Mouse (Mus musculus): ENCODE measurements at regions not wholly inside any gene's neighbourhood (a gene's known extent, or its start where the extent isn't known, plus 50 kb on each side); places are given as distances from the start of the nearest gene placed in this dataset.

DNA sequence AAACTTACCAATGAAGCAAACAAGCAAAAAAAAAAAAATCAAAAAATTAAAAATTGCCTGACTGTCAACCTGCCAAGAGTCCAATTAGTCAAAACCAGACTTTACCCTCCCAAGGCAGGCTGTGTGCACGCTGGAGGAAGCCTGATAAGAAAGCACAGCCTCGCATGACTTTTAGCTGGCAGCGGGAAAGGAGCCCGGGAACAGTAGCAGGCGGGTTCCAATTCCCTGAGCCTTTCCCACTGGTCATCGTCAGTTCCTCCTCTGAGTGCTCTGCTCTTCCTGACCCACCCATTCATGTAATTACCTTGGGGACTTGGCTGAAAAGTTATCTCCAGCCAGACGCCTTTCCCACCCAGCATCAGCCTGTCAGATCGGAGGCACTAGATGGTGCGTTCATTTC lies 214.5 kb downstream of the 1500009L16Rik start:
- TF ChIP-seq CTCF (IDR thresholded peaks at IDR 0.05; ENCODE audit: control insufficient read depth, insufficient read depth, low read length): no peak
- no peak for TF ChIP-seq POLR2A (IDR thresholded peaks at IDR 0.05; ENCODE audit: borderline replicate concordance, control insufficient read depth, low read depth, low read length)

Measured in bone marrow, adult 2 months (tissue).